Mouse (Mus musculus): ENCODE measurements around the gene Pth2. TPM values are rescaled to one million over a fixed set of nuclear protein-coding genes. Genes with fewer than 3 reads are reported as not detected.

The Pth2 gene
- polyA plus RNA-seq, 1 experiment from 2014 or later, result 0.71 TPM

DNA sequence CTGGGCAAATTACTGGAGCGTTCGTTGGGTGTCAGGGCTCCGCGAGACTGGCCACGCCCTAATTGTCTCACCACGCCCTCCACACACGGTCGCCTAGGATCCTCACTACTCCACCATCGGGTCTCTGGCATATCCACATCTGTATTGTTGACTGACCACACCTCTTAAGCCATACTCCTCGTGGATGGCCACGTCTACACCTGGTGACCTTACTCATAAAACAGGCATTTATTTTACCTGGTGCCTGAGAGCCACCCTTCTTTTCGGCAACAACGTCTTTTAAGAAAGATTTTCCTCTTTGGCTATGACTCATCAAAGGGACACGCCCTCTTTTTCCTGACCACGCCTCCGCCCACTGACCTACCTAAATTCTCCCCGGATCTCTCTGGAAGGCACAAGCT, 31.1 kb downstream of the Pth2 start, which contains the start of gene Dkkl1:
TSS of gene Dkkl1 (minus strand) at position 297 of the 401 bp plus-strand sequence.
- Histone ChIP-seq H3K4me1 (replicated peaks) (peaks cover 19% of the 10 kb centered on the region), H3K36me3 (no peaks in the 10 kb centered on the region), H3K4me3 (peak within 1 kb of the TSS; percentile 18), H3K9ac (no peak within 1 kb of the TSS), H3K27ac (replicated peaks) (no peak within 1 kb of the TSS), H3K27me3 (peaks cover 21% of the 10 kb centered on the region), H3K9me3 (no peaks in the 10 kb centered on the region), H3K4me2 (peak within 1 kb of the TSS; percentile 29)
- ATAC-seq (ENCODE audit: low FRiP score, low read depth), result no peak
- 8% methylated on average over 17 of the region's 17 CpGs for WGBS

- no peak for ATAC-seq (ENCODE audit: low FRiP score, low read depth)
- Histone ChIP-seq H3K4me3 (no peak overlapping the region), H3K36me3 (no peaks in the 10 kb centered on the region), H3K4me2 (0 out of 2 replicates have a peak overlapping the region, but pooled peaks have one; percentile 29), H3K27me3 (peaks cover 21% of the 10 kb centered on the region), H3K9me3 (no peaks in the 10 kb centered on the region), H3K27ac (replicated peaks) (no peak overlapping the region), H3K9ac (no peak overlapping the region), H3K4me1 (replicated peaks) (peaks cover 24% of the 10 kb centered on the region)
- WGBS, result 76% methylated on average over 7 of the region's 7 CpGs
These were observed 31.6 kb downstream of the Pth2 start for GRCm38 (mm10) chr7:45212356-45212755.

DNA sequence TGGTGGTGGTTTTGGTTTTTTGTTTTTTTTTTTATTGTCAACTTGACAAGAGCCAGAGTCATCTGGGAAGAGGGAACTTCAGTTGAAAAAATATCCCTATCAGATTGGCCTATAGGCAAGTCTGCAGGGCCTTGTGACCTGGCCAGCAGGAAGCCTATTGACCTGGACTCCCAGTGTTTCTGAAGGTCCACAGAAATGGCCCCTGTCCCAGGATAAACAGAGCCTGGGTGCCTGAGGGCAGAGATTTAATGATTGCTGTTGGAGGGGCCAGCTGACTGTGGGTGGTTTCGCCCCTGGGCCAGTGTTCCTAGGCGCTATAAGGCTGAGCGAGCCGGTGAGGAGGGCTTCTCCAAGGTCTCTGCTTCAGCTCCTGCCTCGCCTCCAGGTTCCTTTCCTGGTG, 32.9 kb downstream of the Pth2 start:
- H3K4me2 ChIP-seq, result no peak overlapping the region
- no peak overlapping the region for H3K9ac ChIP-seq
- no peaks in the 10 kb centered on the region for H3K9me3 ChIP-seq
- H3K27me3 ChIP-seq, result peaks cover 21% of the 10 kb centered on the region
- 62% methylated on average over 5 of the region's 5 CpGs for WGBS
- H3K4me1 ChIP-seq (replicated peaks), result peaks cover 26% of the 10 kb centered on the region
- H3K36me3 ChIP-seq, result no peaks in the 10 kb centered on the region
- H3K4me3 ChIP-seq, result no peak overlapping the region
- H3K27ac ChIP-seq (replicated peaks), result no peak overlapping the region
- no peak for ATAC-seq (ENCODE audit: low FRiP score, low read depth)

DNA sequence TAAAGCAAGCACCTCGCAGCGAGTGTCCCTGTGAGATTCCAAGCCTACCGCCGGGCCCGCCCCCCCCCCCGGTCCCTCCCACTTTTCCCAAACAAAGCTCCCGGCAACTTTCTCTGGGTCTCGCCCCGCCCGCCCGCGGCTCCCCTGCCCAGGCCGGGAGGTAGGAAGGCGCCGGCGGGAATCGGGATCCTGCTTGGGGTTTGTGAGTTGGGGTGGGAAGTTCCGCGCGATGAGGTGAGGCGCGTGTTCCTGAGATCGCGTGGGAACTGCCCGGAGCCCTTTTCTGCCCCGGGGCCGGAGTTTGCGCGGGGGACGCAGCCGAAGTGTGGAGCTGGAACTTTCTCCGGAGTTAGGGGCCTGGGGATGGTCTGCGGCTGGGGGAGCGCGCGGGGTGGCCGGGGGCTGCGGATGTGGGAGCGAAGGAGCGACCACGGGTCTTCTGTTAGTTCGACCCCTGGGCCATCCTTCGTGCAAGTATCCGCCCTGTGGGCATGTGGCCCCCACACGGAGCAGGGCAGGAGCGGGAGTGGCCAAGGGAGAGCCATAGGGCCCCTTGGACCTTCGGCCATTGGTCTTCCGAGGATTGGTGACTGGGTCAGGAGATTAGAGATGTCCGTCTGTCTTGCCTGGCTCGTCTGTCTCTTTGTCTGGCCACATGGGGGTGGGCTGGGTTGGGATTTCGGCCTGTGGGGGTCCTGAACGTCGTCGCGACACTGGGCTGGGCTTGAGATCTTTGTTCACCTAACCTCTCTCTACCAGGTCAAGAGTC, 35.1 kb downstream of the Pth2 start, which contains the start of gene Tead2:
TSS of gene Tead2 (plus strand) at position 81 of the 769 bp plus-strand sequence.
- under 1% methylated on average over 55 of the region's 55 CpGs for whole genome bisulfite sequencing
- Histone ChIP-seq H3K36me3 (no peaks in the 10 kb centered on the region), H3K9ac (peak within 1 kb of the TSS; percentile 55), H3K4me3 (peak within 1 kb of the TSS; percentile 46), H3K4me2 (peak within 1 kb of the TSS; percentile 70), H3K27ac (replicated peaks) (peak within 1 kb of the TSS; percentile 86), H3K9me3 (no peaks in the 10 kb centered on the region), H3K4me1 (replicated peaks) (peaks cover 26% of the 10 kb centered on the region), H3K27me3 (peaks cover 10% of the 10 kb centered on the region)
- peak; percentile 63 for ATAC-seq (ENCODE audit: low FRiP score, low read depth)

DNA sequence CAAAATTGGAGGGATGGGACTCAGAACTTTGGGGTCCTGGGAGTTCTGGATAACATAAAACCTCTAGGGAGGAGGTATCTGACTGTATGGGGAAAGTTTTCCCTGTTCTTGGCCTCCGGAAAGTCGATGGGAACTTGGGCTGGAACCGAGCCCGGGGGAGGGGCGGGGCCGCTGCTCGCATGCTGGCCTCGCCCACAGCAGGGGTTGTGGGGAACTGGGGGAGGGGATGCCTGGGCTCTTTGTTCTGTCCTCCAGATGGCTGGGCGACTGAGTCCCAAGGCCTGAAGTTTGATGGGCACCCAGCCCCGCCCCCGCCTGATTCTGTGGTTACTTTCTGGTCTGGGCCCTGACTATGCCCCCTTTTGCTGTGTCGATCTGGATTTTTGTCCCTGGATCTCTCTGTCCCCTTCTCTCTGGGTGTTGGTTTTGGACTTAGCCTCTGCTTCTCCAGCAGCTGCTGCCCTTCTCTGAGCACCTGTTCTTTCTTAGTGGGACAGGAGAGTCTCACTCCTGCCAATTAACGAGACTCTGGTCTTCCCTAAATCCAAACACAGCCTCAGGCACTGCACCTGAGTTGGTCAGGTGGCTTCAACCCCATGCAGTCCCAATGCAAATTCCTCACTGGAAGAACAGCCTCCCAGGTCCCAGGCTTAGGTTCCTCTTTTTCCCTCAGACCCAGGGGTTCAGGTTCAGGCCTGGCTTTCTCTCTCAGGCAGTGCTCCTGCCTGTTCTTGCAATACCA, 35.8 kb downstream of the Pth2 start:
- Histone ChIP-seq H3K9me3 (no peaks in the 10 kb centered on the region), H3K27ac (replicated peaks) (peak overlapping the region; percentile 86), H3K36me3 (no peaks in the 10 kb centered on the region), H3K4me1 (replicated peaks) (peaks cover 26% of the 10 kb centered on the region), H3K27me3 (peaks cover 3% of the 10 kb centered on the region; the same call in 1 of the 2 replicates), H3K9ac (peak overlapping the region; percentile 55), H3K4me3 (peak overlapping the region; percentile 46), H3K4me2 (peak overlapping the region; percentile 70)
- 1% methylated on average over 13 of the region's 13 CpGs for WGBS
- ATAC-seq (ENCODE audit: low FRiP score, low read depth), result peak; percentile 70

- H3K4me1 ChIP-seq (replicated peaks), result peaks cover 8% of the 10 kb centered on the region
- no peak for ATAC-seq (ENCODE audit: low FRiP score, low read depth)
- no peaks in the 10 kb centered on the region for H3K36me3 ChIP-seq
- H3K27ac ChIP-seq (replicated peaks), result no peak overlapping the region
- H3K9ac ChIP-seq, result no peak overlapping the region
- H3K4me2 ChIP-seq, result no peak overlapping the region
- WGBS, result 96% methylated on average over 2 of the region's 2 CpGs
- H3K27me3 ChIP-seq, result no peaks in the 10 kb centered on the region
- H3K4me3 ChIP-seq, result no peak overlapping the region
- no peaks in the 10 kb centered on the region for H3K9me3 ChIP-seq
These were observed 40.9 kb downstream of the Pth2 start for GRCm38 (mm10) chr7:45221680-45222079.

GRCm38 (mm10) chr7:45224826-45225225, 44.0 kb downstream of the Pth2 start:
- H3K36me3 ChIP-seq, result no peaks in the 10 kb centered on the region

GRCm38 (mm10) chr7:45226421-45226820, 45.6 kb downstream of the Pth2 start:
- no peaks in the 10 kb centered on the region for H3K27me3 ChIP-seq
- no peaks in the 10 kb centered on the region for H3K36me3 ChIP-seq
- WGBS, result 97% methylated on average over 5 of the region's 5 CpGs

More at GRCm38 (mm10) chr7:45224826-45225225, 44.0 kb downstream of the Pth2 start:
- H3K9me3 ChIP-seq, result no peaks in the 10 kb centered on the region
- no peak overlapping the region for H3K9ac ChIP-seq
- no peak overlapping the region for H3K4me3 ChIP-seq
- no peaks in the 10 kb centered on the region for H3K27me3 ChIP-seq
- H3K4me2 ChIP-seq, result no peak overlapping the region
- no peak for ATAC-seq (ENCODE audit: low FRiP score, low read depth)
- WGBS, result 90% methylated on average over 7 of the region's 7 CpGs
- H3K4me1 ChIP-seq (replicated peaks), result no peaks in the 10 kb centered on the region
- no peak overlapping the region for H3K27ac ChIP-seq (replicated peaks)

DNA sequence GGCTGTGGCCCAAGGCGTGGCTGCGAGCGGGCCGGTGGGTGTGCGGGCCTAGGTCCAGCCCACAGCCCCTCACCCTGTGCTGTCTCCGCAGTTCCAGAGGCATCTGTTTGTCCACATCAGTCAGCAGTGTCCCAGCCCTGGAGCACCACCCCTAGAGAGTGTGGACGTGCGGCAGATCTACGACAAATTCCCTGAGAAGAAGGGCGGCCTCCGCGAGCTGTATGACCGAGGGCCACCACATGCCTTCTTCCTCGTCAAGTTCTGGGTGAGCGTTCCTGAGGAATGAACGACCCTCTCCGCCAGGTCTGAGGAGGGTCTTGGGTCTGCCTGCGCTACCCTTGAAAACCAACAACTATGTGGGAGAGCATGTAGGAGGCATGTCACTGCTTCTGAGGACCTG, 47.8 kb downstream of the Pth2 start:
- Histone ChIP-seq H3K9ac (no peak overlapping the region), H3K9me3 (no peaks in the 10 kb centered on the region), H3K4me1 (replicated peaks) (no peaks in the 10 kb centered on the region), H3K4me2 (no peak overlapping the region), H3K27me3 (no peaks in the 10 kb centered on the region), H3K27ac (replicated peaks) (no peak overlapping the region), H3K4me3 (no peak overlapping the region), H3K36me3 (no peaks in the 10 kb centered on the region)
- 95% methylated on average over 18 of the region's 18 CpGs for WGBS
- ATAC-seq (ENCODE audit: low FRiP score, low read depth), result no peak

More at GRCm38 (mm10) chr7:45226421-45226820, 45.6 kb downstream of the Pth2 start:
- ATAC-seq (ENCODE audit: low FRiP score, low read depth), result no peak
- H3K4me2 ChIP-seq, result no peak overlapping the region
- H3K27ac ChIP-seq (replicated peaks), result no peak overlapping the region
- no peaks in the 10 kb centered on the region for H3K9me3 ChIP-seq
- H3K4me3 ChIP-seq, result no peak overlapping the region
- no peaks in the 10 kb centered on the region for H3K4me1 ChIP-seq (replicated peaks)
- H3K9ac ChIP-seq, result no peak overlapping the region

- ATAC-seq (ENCODE audit: low FRiP score, low read depth), result no peak
- Histone ChIP-seq H3K36me3 (no peaks in the 10 kb centered on the region), H3K9ac (no peak overlapping the region), H3K27ac (replicated peaks) (no peak overlapping the region), H3K4me3 (no peak overlapping the region), H3K27me3 (peaks cover under 1% of the 10 kb centered on the region; the same call in 1 of the 2 replicates), H3K4me1 (replicated peaks) (peaks cover 5% of the 10 kb centered on the region), H3K4me2 (no peak overlapping the region), H3K9me3 (no peaks in the 10 kb centered on the region)
- 93% methylated on average over 8 of the region's 8 CpGs for WGBS
These were observed 48.3 kb downstream of the Pth2 start for GRCm38 (mm10) chr7:45229046-45229445.

DNA sequence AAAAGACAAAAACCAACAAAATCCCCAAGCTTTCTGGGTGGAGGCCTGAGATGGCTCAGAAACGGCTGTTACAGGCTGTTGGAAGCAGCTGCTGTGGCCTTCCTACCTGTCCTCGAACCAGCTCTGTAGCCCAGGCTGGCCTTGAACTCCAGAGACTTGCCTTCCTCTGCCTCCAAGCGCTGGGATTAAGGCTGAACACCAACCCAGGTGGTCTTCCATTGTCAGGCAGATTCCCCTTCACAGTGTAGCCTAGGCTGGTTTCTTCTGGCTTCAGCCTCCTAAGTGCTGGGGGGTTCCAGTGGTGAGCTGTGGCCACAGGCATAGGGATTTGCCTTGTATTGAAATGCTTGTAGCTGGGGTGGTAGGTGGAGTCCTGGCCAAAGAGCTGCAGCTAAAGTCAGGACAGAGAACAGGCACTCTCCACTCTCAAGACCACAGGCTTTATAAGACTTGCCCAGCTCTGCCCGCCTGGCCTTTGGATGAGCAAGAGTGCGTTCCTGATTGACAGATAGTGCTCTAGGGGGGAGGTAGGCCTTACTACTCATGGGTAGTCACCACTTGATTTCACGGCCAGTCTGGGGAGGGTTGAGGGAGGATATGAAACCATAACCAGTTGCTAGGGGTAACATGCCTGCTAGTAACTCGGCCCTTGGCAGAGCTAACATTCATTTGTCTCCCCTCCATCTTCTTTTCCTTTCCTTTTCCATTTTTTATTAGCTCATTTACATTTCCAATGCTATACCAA, 48.8 kb downstream of the Pth2 start:
- H3K4me2 ChIP-seq, result no peak overlapping the region
- H3K9ac ChIP-seq, result no peak overlapping the region
- H3K9me3 ChIP-seq, result no peaks in the 10 kb centered on the region
- peaks cover 6% of the 10 kb centered on the region for H3K27me3 ChIP-seq
- no peak overlapping the region for H3K4me3 ChIP-seq
- no peak overlapping the region for H3K27ac ChIP-seq (replicated peaks)
- 86% methylated on average over 7 of the region's 7 CpGs for WGBS
- no peaks in the 10 kb centered on the region for H3K36me3 ChIP-seq
- ATAC-seq (ENCODE audit: low FRiP score, low read depth), result no peak
- peaks cover 11% of the 10 kb centered on the region for H3K4me1 ChIP-seq (replicated peaks)

All from hindbrain, embryonic 15.5 days (tissue).